Mouse (Mus musculus): ENCODE measurements around the gene Gatd1.

GRCm38 (mm10) chr7:141395348-141395747 lies 18.6 kb downstream of the Gatd1 start:
- TF ChIP-seq CTCF (IDR thresholded peaks at IDR 0.05; ENCODE audit: low read depth) (no peak), EP300 (IDR thresholded peaks at IDR 0.05; ENCODE audit: low read depth) (no peak)
